Mouse (Mus musculus): ENCODE measurements around the gene Mchr1. TPM values are rescaled to one million over a fixed set of nuclear protein-coding genes. Genes with fewer than 3 reads are reported as not detected.

Gene Mchr1
- polyA plus RNA-seq, 1 experiment: 0.81 TPM

DNA sequence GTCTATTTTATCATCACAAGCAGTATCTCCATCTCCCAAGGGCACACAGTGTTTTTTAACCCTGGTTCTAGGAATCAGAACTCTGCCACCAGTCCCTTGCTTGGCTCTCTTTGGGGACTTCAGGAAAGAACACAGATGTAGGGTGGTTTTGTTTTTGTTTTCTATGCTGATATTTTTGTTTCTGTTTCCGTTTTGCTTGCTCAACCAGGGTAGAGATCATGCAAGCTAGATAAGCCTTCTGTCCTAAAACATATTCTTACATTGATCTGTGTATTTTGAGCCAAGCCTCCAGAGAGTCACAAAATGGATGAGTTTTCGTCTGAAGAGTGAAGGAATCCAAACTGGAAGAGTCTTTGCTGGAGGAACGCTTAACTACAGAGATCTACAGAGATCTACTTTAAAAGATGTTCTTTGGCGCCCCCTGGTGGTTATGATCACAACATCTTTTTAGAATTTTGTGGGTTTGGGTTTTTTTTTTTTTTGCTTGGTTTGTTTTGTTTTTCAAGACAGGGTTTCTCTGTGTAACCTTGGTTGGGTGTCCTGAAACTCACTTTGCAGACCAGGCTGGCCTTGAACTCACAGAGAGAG, 35.8 kb upstream of the Mchr1 start:
- Histone ChIP-seq H3K79me3 (ENCODE audit: low read depth) (no peaks in the 10 kb centered on the region), H3K36me3 (ENCODE audit: control insufficient read depth, insufficient read depth) (no peaks in the 10 kb centered on the region), H3K79me2 (ENCODE audit: control insufficient read depth, insufficient read depth) (no peaks in the 10 kb centered on the region), H3K4me3 (ENCODE audit: insufficient read depth, poor library complexity, severe bottlenecking) (no peak overlapping the region), H3ac (ENCODE audit: control insufficient read depth, insufficient read length, low read depth) (no peak overlapping the region), H3K27me3 (ENCODE audit: control insufficient read depth, insufficient read depth, insufficient read length) (no peaks in the 10 kb centered on the region)
- TF ChIP-seq CTCF (IDR thresholded peaks at IDR 0.05; ENCODE audit: control insufficient read depth, insufficient read depth, insufficient read length): no peak
- no peak for TF ChIP-seq MAX (IDR thresholded peaks at IDR 0.05)
- TF ChIP-seq USF1 (IDR thresholded peaks at IDR 0.05; ENCODE audit: low read depth): no peak
- no peak for TF ChIP-seq MYOD1 (IDR thresholded peaks at IDR 0.05; ENCODE audit: control insufficient read depth, insufficient read length, low read depth)
- no peak for TF ChIP-seq FOSL1 (IDR thresholded peaks at IDR 0.05; ENCODE audit: insufficient read depth, low read length, poor library complexity, severe bottlenecking)
- TF ChIP-seq MYOG (IDR thresholded peaks at IDR 0.05; ENCODE audit: control insufficient read depth, extremely low read depth, insufficient read length): no peak
- TF ChIP-seq CEBPB (IDR thresholded peaks at IDR 0.05; ENCODE audit: low read depth): no peak

DNA sequence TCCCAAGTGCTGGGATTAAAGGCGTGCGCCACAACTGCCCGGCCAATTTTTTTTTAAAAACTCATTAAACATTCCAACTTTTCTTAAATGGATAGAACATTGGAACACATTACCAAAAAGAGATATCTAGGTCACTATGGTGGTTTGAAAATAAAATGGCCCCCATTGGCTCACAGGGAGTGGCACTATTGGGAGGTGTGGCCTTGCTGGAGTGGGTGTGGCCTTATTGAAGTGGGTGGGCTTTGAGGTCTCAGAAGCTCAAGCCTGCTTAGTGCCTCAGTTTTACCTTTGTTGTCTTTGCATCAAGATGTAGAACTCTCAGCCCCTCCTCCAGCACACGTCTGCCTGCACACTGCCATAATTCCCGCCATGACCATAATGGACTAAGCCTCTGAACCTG, 32.8 kb upstream of the Mchr1 start:
- no peak overlapping the region for H3K4me3 ChIP-seq (ENCODE audit: insufficient read depth, poor library complexity, severe bottlenecking)
- no peaks in the 10 kb centered on the region for H3K27me3 ChIP-seq (ENCODE audit: control insufficient read depth, insufficient read depth, insufficient read length)
- no peaks in the 10 kb centered on the region for H3K79me2 ChIP-seq (ENCODE audit: control insufficient read depth, insufficient read depth)
- no peaks in the 10 kb centered on the region for H3K36me3 ChIP-seq (ENCODE audit: control insufficient read depth, insufficient read depth)
- TF ChIP-seq CEBPB (IDR thresholded peaks at IDR 0.05; ENCODE audit: low read depth) (no peak), MYOG (IDR thresholded peaks at IDR 0.05; ENCODE audit: control insufficient read depth, extremely low read depth, insufficient read length) (no peak), CTCF (IDR thresholded peaks at IDR 0.05; ENCODE audit: control insufficient read depth, insufficient read depth, insufficient read length) (no peak), MYOD1 (IDR thresholded peaks at IDR 0.05; ENCODE audit: control insufficient read depth, insufficient read length, low read depth) (no peak), FOSL1 (IDR thresholded peaks at IDR 0.05; ENCODE audit: insufficient read depth, low read length, poor library complexity, severe bottlenecking) (no peak), MAX (IDR thresholded peaks at IDR 0.05) (no peak), USF1 (IDR thresholded peaks at IDR 0.05; ENCODE audit: low read depth) (no peak)
- H3K79me3 ChIP-seq (ENCODE audit: low read depth): no peaks in the 10 kb centered on the region
- no peak overlapping the region for H3ac ChIP-seq (ENCODE audit: control insufficient read depth, insufficient read length, low read depth)

DNA sequence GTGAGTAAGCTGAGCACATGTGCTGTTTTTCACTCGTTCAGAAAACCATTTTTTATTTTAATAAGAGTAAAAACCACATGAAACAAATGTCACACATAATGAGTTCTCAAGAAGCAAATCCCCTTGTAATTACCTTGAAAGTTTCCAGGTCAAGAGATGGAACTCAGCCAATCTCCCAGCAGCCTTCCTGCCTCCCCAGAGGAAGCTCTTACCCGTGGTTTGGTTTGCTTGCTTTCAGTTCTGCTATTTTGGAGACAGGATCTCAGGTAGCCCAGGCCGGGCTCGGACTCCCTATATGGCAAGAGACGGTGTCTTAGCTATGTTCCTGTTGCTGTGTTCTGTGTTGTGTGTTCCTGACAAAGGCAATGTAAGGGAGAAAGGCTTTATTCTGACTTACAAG, 24.8 kb upstream of the Mchr1 start:
- Histone ChIP-seq H3ac (ENCODE audit: control insufficient read depth, insufficient read length, low read depth) (no peak overlapping the region), H3K79me3 (ENCODE audit: low read depth) (no peaks in the 10 kb centered on the region), H3K27me3 (ENCODE audit: control insufficient read depth, insufficient read depth, insufficient read length) (no peaks in the 10 kb centered on the region), H3K4me3 (ENCODE audit: insufficient read depth, poor library complexity, severe bottlenecking) (no peak overlapping the region), H3K36me3 (ENCODE audit: control insufficient read depth, insufficient read depth) (no peaks in the 10 kb centered on the region), H3K79me2 (ENCODE audit: control insufficient read depth, insufficient read depth) (no peaks in the 10 kb centered on the region)
- TF ChIP-seq USF1 (IDR thresholded peaks at IDR 0.05; ENCODE audit: low read depth): no peak
- TF ChIP-seq MYOG (IDR thresholded peaks at IDR 0.05; ENCODE audit: control insufficient read depth, extremely low read depth, insufficient read length): no peak
- TF ChIP-seq CTCF (IDR thresholded peaks at IDR 0.05; ENCODE audit: control insufficient read depth, insufficient read depth, insufficient read length): no peak
- no peak for TF ChIP-seq FOSL1 (IDR thresholded peaks at IDR 0.05; ENCODE audit: insufficient read depth, low read length, poor library complexity, severe bottlenecking)
- TF ChIP-seq MYOD1 (IDR thresholded peaks at IDR 0.05; ENCODE audit: control insufficient read depth, insufficient read length, low read depth): no peak
- no peak for TF ChIP-seq MAX (IDR thresholded peaks at IDR 0.05)
- no peak for TF ChIP-seq CEBPB (IDR thresholded peaks at IDR 0.05; ENCODE audit: low read depth)

DNA sequence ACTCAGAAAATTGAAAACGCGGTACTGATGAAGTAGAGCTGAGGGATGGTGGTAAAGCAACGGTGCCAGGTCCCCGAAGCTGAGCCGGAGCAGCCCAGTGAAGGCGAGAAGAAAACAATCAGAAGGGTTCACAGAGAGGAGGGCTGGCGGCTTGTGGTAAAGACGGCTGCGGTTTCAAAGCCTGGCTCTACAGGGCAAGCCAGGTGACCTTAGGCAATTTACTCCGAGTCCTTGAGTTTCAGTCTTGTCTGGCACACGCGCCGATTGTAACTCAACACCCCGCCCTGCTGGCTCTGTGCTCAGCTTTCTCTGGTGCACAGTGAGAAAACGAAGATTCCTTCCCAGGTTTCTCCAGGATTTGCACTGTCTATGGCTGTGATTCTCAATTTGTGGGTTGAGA, 22.3 kb upstream of the Mchr1 start:
- Histone ChIP-seq H3K27me3 (ENCODE audit: control insufficient read depth, insufficient read depth, insufficient read length) (no peaks in the 10 kb centered on the region), H3K79me2 (ENCODE audit: control insufficient read depth, insufficient read depth) (no peaks in the 10 kb centered on the region), H3K79me3 (ENCODE audit: low read depth) (no peaks in the 10 kb centered on the region), H3K4me3 (ENCODE audit: insufficient read depth, poor library complexity, severe bottlenecking) (no peak overlapping the region), H3K36me3 (ENCODE audit: control insufficient read depth, insufficient read depth) (no peaks in the 10 kb centered on the region), H3ac (ENCODE audit: control insufficient read depth, insufficient read length, low read depth) (no peak overlapping the region)
- TF ChIP-seq CEBPB (IDR thresholded peaks at IDR 0.05; ENCODE audit: low read depth): no peak
- TF ChIP-seq MYOD1 (IDR thresholded peaks at IDR 0.05; ENCODE audit: control insufficient read depth, insufficient read length, low read depth): peak; percentile 8
- no peak for TF ChIP-seq CTCF (IDR thresholded peaks at IDR 0.05; ENCODE audit: control insufficient read depth, insufficient read depth, insufficient read length)

DNA sequence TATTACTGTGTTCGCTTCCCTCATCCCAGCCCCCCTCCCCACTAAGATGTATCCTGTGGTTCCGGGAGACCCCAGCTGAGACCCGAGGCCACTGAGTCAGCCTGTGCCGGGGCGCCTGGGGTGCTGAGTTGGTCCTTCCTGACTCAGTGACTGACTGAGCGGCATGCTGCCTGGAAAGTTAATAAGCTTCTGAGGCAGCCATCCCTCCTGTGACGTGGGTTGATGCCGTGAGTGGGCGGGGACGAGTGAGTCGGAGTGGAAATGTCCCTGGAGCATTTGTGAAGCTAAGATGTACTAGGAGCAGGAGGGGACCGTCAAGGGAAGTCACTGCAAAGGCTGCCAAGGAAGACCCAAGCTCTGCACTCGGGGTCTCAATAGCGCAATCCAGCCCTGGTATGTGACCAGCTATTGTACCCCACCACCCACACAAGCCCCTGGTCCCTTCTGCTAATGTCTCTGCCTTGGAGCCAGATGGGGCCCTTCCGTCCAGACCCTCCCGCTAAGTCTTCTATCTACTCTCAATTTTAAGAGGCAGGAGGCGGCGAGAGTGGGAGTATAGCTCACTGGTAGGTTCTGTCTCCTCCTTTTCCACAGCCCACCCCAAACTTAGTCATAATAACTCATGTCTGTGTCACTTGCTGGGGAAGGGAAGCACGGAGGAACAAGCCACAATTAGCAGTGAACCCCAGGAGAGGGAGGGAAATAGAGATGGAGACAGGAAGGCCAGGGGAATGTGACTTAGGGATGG, 18.2 kb upstream of the Mchr1 start:
- no peaks in the 10 kb centered on the region for H3K27me3 ChIP-seq (ENCODE audit: control insufficient read depth, insufficient read depth, insufficient read length)
- H3K4me3 ChIP-seq (ENCODE audit: insufficient read depth, poor library complexity, severe bottlenecking): no peak overlapping the region
- H3K79me2 ChIP-seq (ENCODE audit: control insufficient read depth, insufficient read depth): no peaks in the 10 kb centered on the region
- no peaks in the 10 kb centered on the region for H3K36me3 ChIP-seq (ENCODE audit: control insufficient read depth, insufficient read depth)
- TF ChIP-seq MYOD1 (IDR thresholded peaks at IDR 0.05; ENCODE audit: control insufficient read depth, insufficient read length, low read depth): no peak
- TF ChIP-seq MYOG (IDR thresholded peaks at IDR 0.05; ENCODE audit: control insufficient read depth, extremely low read depth, insufficient read length): no peak
- TF ChIP-seq FOSL1 (IDR thresholded peaks at IDR 0.05; ENCODE audit: insufficient read depth, low read length, poor library complexity, severe bottlenecking): no peak
- no peak for TF ChIP-seq CEBPB (IDR thresholded peaks at IDR 0.05; ENCODE audit: low read depth)
- no peak for TF ChIP-seq CTCF (IDR thresholded peaks at IDR 0.05; ENCODE audit: control insufficient read depth, insufficient read depth, insufficient read length)
- no peak for TF ChIP-seq MAX (IDR thresholded peaks at IDR 0.05)
- TF ChIP-seq USF1 (IDR thresholded peaks at IDR 0.05; ENCODE audit: low read depth): no peak
- H3K79me3 ChIP-seq (ENCODE audit: low read depth): no peaks in the 10 kb centered on the region
- peak overlapping the region; percentile 0 for H3ac ChIP-seq (ENCODE audit: control insufficient read depth, insufficient read length, low read depth)
